Mouse (Mus musculus) limb, embryonic 11.5 days (tissue): ENCODE results near the gene Cnn2. TPM values are rescaled to one million over a fixed set of nuclear protein-coding genes. Genes with fewer than 3 reads are reported as not detected.
"Not testable (repeated sequence)": the region's sequence is repeated elsewhere in the genome, so short reads cannot be mapped to it uniquely, and the experiment has no call there.

ENCODE experiments used
- ATAC-seq: fragments of 200-750 bp; cut with Nextera tagmentation; 2 replicates; pipeline ENCODE4 v1.8.0; 2017; ENCODE audit warnings: low read depth; ENCODE audit not compliant: insufficient number of reproducible peaks, low FRiP score, low TSS enrichment
- DNase-seq: peaks from one replicate; pipeline ENCODE4 v3.0.0-alpha.2; 2015; ENCODE audit warnings: low spot score
- H3K27ac ChIP-seq: fragments of 300-500 bp; sonication (generic); replicated peaks from 2 replicates; pipeline ENCODE4 v1.5.1; 2014; ENCODE audit warnings: low read depth, mild to moderate bottlenecking, low read length
- H3K27me3 ChIP-seq: fragments of 300-500 bp; sonication (generic); 2 replicates; pipeline ENCODE4 v1.6.1; 2014; ENCODE audit warnings: mild to moderate bottlenecking, low read length, mixed read lengths; ENCODE audit not compliant: control insufficient read depth, insufficient read depth
- H3K36me3 ChIP-seq: fragments of 300-500 bp; sonication (generic); 2 replicates; pipeline ENCODE4 v1.6.1; 2014; ENCODE audit warnings: mild to moderate bottlenecking, low read length, moderate library complexity, mixed read lengths; ENCODE audit not compliant: control insufficient read depth, insufficient read depth
- H3K4me1 ChIP-seq: fragments of 300-500 bp; sonication (generic); 2 replicates; pipeline ENCODE4 v1.6.1; 2014; ENCODE audit warnings: low read length, mixed read lengths; ENCODE audit not compliant: control insufficient read depth, insufficient read depth
- H3K4me2 ChIP-seq: fragments of 300-500 bp; sonication (generic); 2 replicates; pipeline ENCODE4 v1.6.1; 2014; ENCODE audit warnings: low read depth, mild to moderate bottlenecking, moderate library complexity; ENCODE audit not compliant: severe bottlenecking
- H3K4me3 ChIP-seq: fragments of 300-500 bp; sonication (generic); 2 replicates; pipeline ENCODE4 v1.5.1; 2014; ENCODE audit warnings: low read depth, low read length
- H3K9ac ChIP-seq: fragments of 300-500 bp; sonication (generic); 2 replicates; pipeline ENCODE4 v1.6.1; 2014; ENCODE audit warnings: mild to moderate bottlenecking, low read length
- H3K9me3 ChIP-seq: fragments of 300-500 bp; sonication (generic); 2 replicates; pipeline ENCODE4 v1.6.1; 2016; ENCODE audit warnings: low read length; ENCODE audit not compliant: control insufficient read depth
- WGBS: fragments of 180-500 bp; shearing (Covaris S2); extraction: QIAGEN DNeasy Blood & Tissue Kit; methylation state at CpG from one replicate; pipeline ENCODE4 v1.1.7; 2014; 5-methylcytosine and 5-hydroxymethylcytosine counted together
- polyA plus RNA-seq: library from polyadenylated mRNA; unstranded; fragments of >200 nt; fragmentation: Nextera tagmentation; extraction: Ambion mirVana; gene quantifications from 2 replicates; pipeline ENCODE4 v1.2.1, GENCODE M21; 2014

Cnn2 gene
- polyA plus RNA-seq, 1 experiment from 2014 or later = 255 TPM

DNA sequence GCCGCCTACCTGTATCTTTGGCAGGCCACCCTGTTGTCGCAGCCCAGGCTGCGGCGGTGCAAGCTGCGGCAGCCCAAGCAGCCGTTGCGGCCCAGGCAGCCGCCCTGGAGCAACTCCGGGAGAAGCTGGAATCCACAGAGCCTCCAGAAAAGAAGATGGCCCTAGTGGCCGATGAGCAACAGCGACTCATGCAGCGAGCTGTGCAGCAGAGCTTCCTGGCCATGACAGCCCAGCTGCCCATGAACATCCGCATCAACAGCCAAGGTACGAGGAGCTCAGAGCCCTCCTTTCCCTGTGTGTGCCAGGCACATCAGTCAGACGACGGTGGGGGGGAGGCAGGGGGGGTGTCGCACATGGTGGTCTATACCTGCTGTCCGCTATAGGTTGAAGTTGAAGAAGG, 37.7 kb upstream of the Cnn2 start:
- Histone ChIP-seq H3K4me3 (no peak overlapping the region), H3K4me1 (peaks cover 15% of the 10 kb centered on the region), H3K27me3 (no peaks in the 10 kb centered on the region), H3K9me3 (no peaks in the 10 kb centered on the region), H3K9ac (no peak overlapping the region), H3K36me3 (peaks cover 17% of the 10 kb centered on the region), H3K27ac (no peak overlapping the region), H3K4me2 (no peak overlapping the region)
- no peak for DNase-seq
- WGBS = 87% methylated on average over 18 of the region's 18 CpGs
- no peak for ATAC-seq

DNA sequence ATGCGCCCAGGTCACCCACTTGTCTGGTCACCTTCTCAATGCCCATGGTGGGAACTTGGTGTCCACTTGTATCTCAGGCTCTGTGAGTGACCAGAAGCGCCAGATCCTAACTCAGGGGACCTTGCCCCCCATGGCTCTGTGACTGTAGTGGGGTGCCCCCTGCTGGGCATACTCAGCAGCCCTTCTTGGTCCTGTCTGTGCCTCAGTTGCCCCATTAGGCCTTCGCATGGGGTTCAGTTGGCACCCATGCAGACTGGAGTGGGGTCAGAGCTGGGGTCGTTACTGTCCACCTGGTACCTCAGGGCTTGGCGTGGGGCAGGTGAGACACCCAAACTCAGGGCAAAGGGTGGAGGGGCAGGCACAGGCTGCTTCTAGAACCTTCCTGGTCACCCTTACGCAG, 34.4 kb upstream of the Cnn2 start:
- ATAC-seq (no peak), DNase-seq (no peak)
- WGBS = 81% methylated on average over 6 of the region's 6 CpGs
- Histone ChIP-seq H3K9me3 (no peaks in the 10 kb centered on the region), H3K4me2 (no peak overlapping the region), H3K4me3 (no peak overlapping the region), H3K4me1 (peaks cover 7% of the 10 kb centered on the region; the same call in 1 of the 2 replicates), H3K27ac (0 out of 2 replicates have a peak overlapping the region, but pooled peaks have one; percentile 33), H3K9ac (no peak overlapping the region), H3K27me3 (no peaks in the 10 kb centered on the region), H3K36me3 (peaks cover 16% of the 10 kb centered on the region)

DNA sequence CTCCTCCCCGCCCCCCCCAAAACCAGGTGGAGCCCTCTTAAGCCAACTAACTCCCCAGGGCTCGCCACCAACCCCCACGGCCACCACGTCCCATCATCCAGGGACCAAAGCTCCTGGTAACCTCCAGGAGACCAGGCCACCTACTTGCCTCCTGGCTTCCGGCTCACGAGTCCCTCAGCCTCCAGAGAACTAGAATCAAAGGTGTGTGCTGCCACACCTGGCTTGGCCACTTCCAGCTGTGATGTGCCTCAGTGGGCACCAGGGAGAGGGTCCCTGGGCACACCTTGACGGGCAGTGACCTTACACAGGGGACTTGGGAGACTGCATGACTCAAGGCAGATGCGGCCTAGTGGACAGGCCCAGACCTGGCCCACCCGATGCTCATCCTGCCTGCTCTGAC, 32.7 kb upstream of the Cnn2 start:
- Histone ChIP-seq H3K9ac (no peak overlapping the region), H3K36me3 (peaks cover 9% of the 10 kb centered on the region), H3K4me2 (no peak overlapping the region), H3K27me3 (no peaks in the 10 kb centered on the region), H3K4me3 (no peak overlapping the region), H3K27ac (no peak overlapping the region), H3K9me3 (no peaks in the 10 kb centered on the region), H3K4me1 (peaks cover 8% of the 10 kb centered on the region)
- ATAC-seq (no peak), DNase-seq (no peak)
- WGBS = 55% methylated on average over 9 of the region's 9 CpGs

DNA sequence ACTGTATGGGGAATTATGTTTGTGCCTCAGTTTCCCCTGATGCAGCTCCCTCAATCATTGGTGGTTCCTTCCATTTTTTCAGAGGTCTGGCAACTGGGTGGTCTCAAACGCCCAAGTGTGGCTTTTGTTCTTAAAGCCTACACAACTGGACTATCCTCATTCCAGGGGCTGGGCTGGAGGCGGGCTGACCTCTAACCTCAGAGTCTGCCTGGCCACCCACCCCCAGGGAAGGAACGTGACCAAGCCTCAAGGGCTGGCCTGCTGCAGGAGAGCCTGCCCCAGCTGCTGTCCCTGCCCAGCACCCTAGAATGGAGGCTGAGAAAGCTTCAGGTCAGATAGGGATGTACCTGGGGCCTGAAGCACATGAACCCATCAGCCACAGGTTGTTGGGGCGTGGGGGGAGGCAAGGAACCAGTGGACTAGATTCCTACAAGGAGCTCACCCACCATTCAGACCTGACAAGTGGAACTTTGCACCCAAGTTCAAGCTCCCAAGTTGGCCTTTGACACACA, 31.7 kb upstream of the Cnn2 start:
- Histone ChIP-seq H3K27me3 (no peaks in the 10 kb centered on the region), H3K36me3 (peaks cover 3% of the 10 kb centered on the region; the same call in 1 of the 2 replicates), H3K9me3 (no peaks in the 10 kb centered on the region), H3K9ac (no peak overlapping the region), H3K4me3 (no peak overlapping the region), H3K4me1 (peaks cover 12% of the 10 kb centered on the region), H3K27ac (no peak overlapping the region), H3K4me2 (no peak overlapping the region)
- ATAC-seq = no peak
- no peak for DNase-seq
- WGBS = 27% methylated on average over 4 of the region's 4 CpGs

GRCm38 (mm10) chr10:79958140-79958816, 30.1 kb upstream of the Cnn2 start:
- Histone ChIP-seq H3K36me3 (peaks cover 6% of the 10 kb centered on the region), H3K9ac (no peak overlapping the region), H3K4me1 (peaks cover 12% of the 10 kb centered on the region), H3K27me3 (no peaks in the 10 kb centered on the region), H3K27ac (no peak overlapping the region), H3K9me3 (no peaks in the 10 kb centered on the region), H3K4me3 (no peak overlapping the region), H3K4me2 (no peak overlapping the region)
- peak; percentile 85 for DNase-seq
- no peak for ATAC-seq
- WGBS = 8% methylated on average over 21 of the region's 21 CpGs

- 35% methylated on average over 10 of the region's 10 CpGs for WGBS
- H3K4me2 ChIP-seq = not testable (repeated sequence)
These were observed 29.0 kb upstream of the Cnn2 start for GRCm38 (mm10) chr10:79959412-79959811.

DNA sequence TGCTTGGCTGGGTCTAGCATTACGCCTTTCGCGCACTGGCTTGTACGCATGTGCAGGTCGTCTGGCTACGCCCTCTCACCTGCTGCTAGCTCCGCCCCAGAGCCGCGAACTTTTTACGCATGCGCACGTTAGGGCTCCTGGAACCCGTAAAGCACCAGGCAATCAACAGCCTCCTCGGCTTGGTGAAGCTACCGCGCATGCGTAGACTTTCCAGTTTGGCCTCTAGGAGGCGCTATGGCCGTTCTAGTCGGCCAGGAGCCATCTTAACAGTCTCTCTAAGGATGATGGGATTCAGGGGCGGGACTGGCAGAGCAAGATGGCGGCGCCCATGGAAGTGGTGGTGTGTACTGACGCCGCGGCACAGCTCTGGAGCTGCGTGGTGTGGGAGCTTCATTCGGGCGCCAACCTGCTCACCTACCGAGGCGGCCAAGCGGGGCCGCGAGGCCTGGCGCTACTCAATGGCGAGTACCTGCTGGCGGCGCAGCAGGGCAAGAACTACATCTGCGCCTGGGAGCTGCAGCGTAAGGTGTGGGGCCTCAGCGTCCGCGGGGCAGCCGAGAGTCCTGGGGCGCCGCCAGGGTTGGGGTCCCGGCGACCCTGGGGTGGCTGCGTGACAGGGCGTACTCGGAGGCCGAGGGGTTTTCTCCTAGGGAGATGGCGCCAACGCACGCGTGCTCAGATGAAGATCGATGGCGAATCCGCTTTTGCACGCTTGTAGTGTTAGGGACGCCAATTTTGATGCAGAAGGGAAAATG, 28.4 kb upstream of the Cnn2 start, which contains the start of gene Wdr18:
TSS of gene Wdr18 (plus strand) at position 306 of the 755 bp plus-strand sequence.
- peak; percentile 94 for ATAC-seq
- WGBS = under 1% methylated on average over 61 of the region's 61 CpGs
- H3K4me1 ChIP-seq = peaks cover 12% of the 10 kb centered on the region

More at GRCm38 (mm10) chr10:79959412-79959811, 29.0 kb upstream of the Cnn2 start:
- not testable (repeated sequence) for H3K9ac ChIP-seq, ATAC-seq, DNase-seq, H3K9me3 ChIP-seq, H3K27ac ChIP-seq, H3K27me3 ChIP-seq, H3K4me3 ChIP-seq
- Histone ChIP-seq H3K36me3 (peaks cover 10% of the 10 kb centered on the region), H3K4me1 (peaks cover 12% of the 10 kb centered on the region)

DNA sequence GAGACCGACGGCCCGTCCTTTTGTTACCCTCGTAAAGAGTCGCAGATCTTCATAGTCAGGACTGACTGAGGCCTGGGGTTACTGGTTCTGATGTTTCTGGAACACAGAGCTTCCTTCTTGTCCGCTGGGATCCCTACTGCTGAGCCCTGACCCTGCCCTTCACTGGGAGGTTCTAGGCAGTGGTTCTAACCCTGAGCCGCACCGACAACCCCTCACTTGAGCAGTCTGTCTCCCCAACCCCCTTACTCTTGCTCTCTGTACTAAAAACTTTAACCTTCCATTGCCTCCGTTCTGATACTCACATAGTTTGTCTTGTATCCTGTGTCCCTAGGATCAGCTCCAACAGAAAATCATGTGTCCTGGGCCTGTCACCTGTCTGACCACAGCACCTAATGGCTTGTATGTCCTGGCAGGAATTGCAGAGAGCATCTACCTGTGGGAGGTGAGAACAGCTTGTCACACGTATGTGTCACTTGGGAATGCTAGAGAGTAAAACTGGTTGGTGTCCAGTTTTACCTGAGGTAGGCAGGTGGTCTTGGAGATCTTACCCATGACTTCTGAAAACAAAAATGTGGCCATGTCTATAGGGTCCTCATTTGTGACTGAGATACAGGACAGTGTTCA, 27.6 kb upstream of the Cnn2 start:
- H3K9ac ChIP-seq = peak overlapping the region; percentile 85
- peaks cover 12% of the 10 kb centered on the region for H3K4me1 ChIP-seq
- peak overlapping the region; percentile 83 for H3K4me2 ChIP-seq
- DNase-seq = no peak
- peak overlapping the region; percentile 99 for H3K4me3 ChIP-seq
- ATAC-seq = no peak
- H3K9me3 ChIP-seq = no peaks in the 10 kb centered on the region
- H3K27ac ChIP-seq = 0 out of 2 replicates have a peak overlapping the region, but pooled peaks have one; percentile 68
- 15% methylated on average over 10 of the region's 10 CpGs for WGBS
- H3K27me3 ChIP-seq = no peaks in the 10 kb centered on the region
- peaks cover 22% of the 10 kb centered on the region for H3K36me3 ChIP-seq

More for the DNA sequence above, 28.4 kb upstream of the Cnn2 start, which contains the start of gene Wdr18:
- peak within 1 kb of the TSS; percentile 83 for H3K4me2 ChIP-seq
- peak within 1 kb of the TSS; percentile 99 for H3K4me3 ChIP-seq
- H3K27ac ChIP-seq = peak within 1 kb of the TSS; percentile 68; the same call in 1 of the 2 replicates
- DNase-seq = peak; percentile 100
- H3K27me3 ChIP-seq = no peaks in the 10 kb centered on the region
- no peaks in the 10 kb centered on the region for H3K9me3 ChIP-seq
- H3K36me3 ChIP-seq = peaks cover 16% of the 10 kb centered on the region
- H3K9ac ChIP-seq = peak within 1 kb of the TSS; percentile 85
